In genomic region chr11:4499456-4499855, GRCm38 (mm10) we compare ENCODE assay signal across 26 mouse cellular contexts. TPM values are rescaled to one million over a fixed set of nuclear protein-coding genes. Genes with fewer than 3 reads are reported as not detected.
DNase-seq lines count a peak whose midpoint lies in the region; ATAC-seq and TF ChIP-seq lines count a peak whose summit lies in the region.
"Had no signal": no experiment of that assay in that cellular context is flagged by ENCODE, and none has a peak within 500 bp of the region (broad histone marks: within the 10 kb centered on the region; RNA-seq: fewer than 3 reads in every experiment).

No protein-coding gene starts in this region.

- H3K4me1 ChIP-seq in kidney, postnatal 0 days (replicated peaks; ENCODE audit: insufficient read depth, low read length), result 0 out of 2 replicates have a peak, but pooled peaks cover 3% of the 10 kb centered on the region
- H3K4me1 ChIP-seq: hindbrain, embryonic 10.5 days; hindbrain, embryonic 13.5 days had no signal

- no peaks in the 10 kb centered on the region for H3K27me3 ChIP-seq in kidney, postnatal 0 days (ENCODE audit: insufficient read depth, low read length)
- H3K27me3 ChIP-seq: forebrain, embryonic 13.5 days; hindbrain, embryonic 13.5 days; Patski had no signal

- no peak overlapping the region for H3K27ac ChIP-seq in kidney, postnatal 0 days
- H3K27ac ChIP-seq: forebrain, embryonic 10.5 days; forebrain, embryonic 13.5 days; hindbrain, embryonic 10.5 days; hindbrain, embryonic 13.5 days had no signal

- 0 out of 2 replicates have a peak, but pooled peaks have one; percentile 65 for ATAC-seq in kidney, postnatal 0 days (replicated peaks; ENCODE audit: low FRiP score, low read depth)
- ATAC-seq: forebrain, embryonic 13.5 days; forebrain, embryonic 16.5 days; hindbrain, embryonic 16.5 days; Patski had no signal

- TF ChIP-seq CTCF in kidney, postnatal 0 days (IDR thresholded peaks at IDR 0.05; ENCODE audit: low read depth), result no peak

- H3K4me3 ChIP-seq in kidney, postnatal 0 days (replicated peaks; ENCODE audit: low read depth, low read length), result no peak overlapping the region
- H3K4me3 ChIP-seq: forebrain, embryonic 10.5 days; forebrain, embryonic 13.5 days; hindbrain, embryonic 10.5 days; hindbrain, embryonic 13.5 days had no signal

- H3K9ac ChIP-seq in kidney, postnatal 0 days (ENCODE audit: low read depth, low read length), result no peak overlapping the region
- H3K9ac ChIP-seq: forebrain, embryonic 13.5 days; hindbrain, embryonic 13.5 days had no signal

- H3K9me3 ChIP-seq in kidney, postnatal 0 days (replicated peaks; ENCODE audit: low read length), result no peaks in the 10 kb centered on the region
- H3K9me3 ChIP-seq: forebrain, embryonic 10.5 days; forebrain, embryonic 13.5 days; G1E; hindbrain, embryonic 10.5 days; hindbrain, embryonic 13.5 days had no signal

- H3K36me3 ChIP-seq in kidney, postnatal 0 days (ENCODE audit: insufficient read depth, low read length), result peaks cover 16% of the 10 kb centered on the region; the same call in 1 of the 2 replicates

- intact Hi-C loops in heart, postnatal 25 days (cut with DNase I), result no loop called here

- peak; percentile 40 for DNase-seq in heart, adult 11 months
- no peak for DNase-seq in heart, postnatal 25 days (ENCODE audit: low spot score)
- DNase-seq in kidney, postnatal 0 days (ENCODE audit: low spot score), result peak; percentile 51
- DNase-seq in kidney, postnatal 25 days, result no peak
- DNase-seq in retina, postnatal 1 day, result peak; percentile 17
- no peak for DNase-seq in retina, embryonic 14.5 days (ENCODE audit: low spot score)
- DNase-seq: adrenal gland, postnatal 10 days; adrenal gland, postnatal 36 days; cerebellum, adult 18-20 months; cerebellum, adult 9-10 months; cerebellum, postnatal 14 days; gastrocnemius, postnatal 10 days; gastrocnemius, postnatal 36 days; heart, postnatal 36 days had no signal

- 40% methylated on average over 2 of the region's 2 CpGs for WGBS in kidney, postnatal 0 days

- no peak overlapping the region for H3K4me2 ChIP-seq in kidney, postnatal 0 days (ENCODE audit: low read length)
- H3K4me2 ChIP-seq: forebrain, embryonic 13.5 days; heart, embryonic 11.5 days; hindbrain, embryonic 13.5 days had no signal

RNA-seq across cellular contexts. Expression of gene Hormad2, which starts 58.6 kb away (rescaled TPM):
- total RNA-seq in heart, postnatal 25 days (2021), result not detected
- polyA plus RNA-seq in kidney, postnatal 0 days (2015; fragmentation: Nextera tagmentation; extraction: Ambion mirVana), result 0.26 and 0.38 TPM in 2 replicates
- total RNA-seq: gastrocnemius, adult 18-20 months; gastrocnemius, postnatal 36 days; heart, adult 8-10 months had no signal
- polyA plus RNA-seq: heart, postnatal 0 days; hindbrain, embryonic 10.5 days; hindbrain, embryonic 13.5 days; Patski had no signal

Comparison
In these comparisons a context has a peak if more than half of its experiments do, and no peak if none do; other contexts are left out.
1. DNase-seq: peak in heart, adult 11 months (single experiment), kidney, postnatal 0 days (single experiment) and retina, postnatal 1 day (single experiment); none in heart, postnatal 25 days (single experiment), kidney, postnatal 25 days (0 of 2) and retina, embryonic 14.5 days (single experiment).